Mouse (Mus musculus): ENCODE results near the gene Kif11. TPM values are rescaled to one million over a fixed set of nuclear protein-coding genes. Genes with fewer than 3 reads are reported as not detected.

The Kif11 gene
- polyA plus RNA-seq, 1 experiment from 2014 or later = 8.9 TPM

GRCm38 (mm10) chr19:37443631-37444140 lies 67.5 kb downstream of the Kif11 start:
- Histone ChIP-seq H3K4me3 (ENCODE audit: low read depth, low read length) (no peak overlapping the region), H3K4me1 (replicated peaks; ENCODE audit: control insufficient read depth, insufficient read depth, low read length) (no peaks in the 10 kb centered on the region), H3K27me3 (replicated peaks; ENCODE audit: control insufficient read depth, insufficient read depth, low read length) (peaks cover 36% of the 10 kb centered on the region), H3K27ac (ENCODE audit: low read depth, low read length) (no peak overlapping the region), H3K9me3 (ENCODE audit: control insufficient read depth) (no peaks in the 10 kb centered on the region), H3K9ac (ENCODE audit: low read depth, low read length) (no peak overlapping the region), H3K36me3 (ENCODE audit: control insufficient read depth, insufficient read depth) (no peaks in the 10 kb centered on the region), H3K4me2 (replicated peaks; ENCODE audit: low read depth) (no peak overlapping the region)
- no peak for TF ChIP-seq CTCF (IDR thresholded peaks at IDR 0.05; ENCODE audit: low read depth)
- no peak for ATAC-seq
- WGBS = 37% methylated on average over 4 of the region's 4 CpGs

GRCm38 (mm10) chr19:37448212-37448611 lies 72.0 kb downstream of the Kif11 start:
- no peak overlapping the region for H3K9ac ChIP-seq (ENCODE audit: low read depth, low read length)
- no peak for TF ChIP-seq CTCF (IDR thresholded peaks at IDR 0.05; ENCODE audit: low read depth)
- H3K9me3 ChIP-seq (ENCODE audit: control insufficient read depth) = no peaks in the 10 kb centered on the region
- H3K36me3 ChIP-seq (ENCODE audit: control insufficient read depth, insufficient read depth) = no peaks in the 10 kb centered on the region
- no peak overlapping the region for H3K4me3 ChIP-seq (ENCODE audit: low read depth, low read length)
- H3K4me1 ChIP-seq (replicated peaks; ENCODE audit: control insufficient read depth, insufficient read depth, low read length) = no peaks in the 10 kb centered on the region
- peaks cover 5% of the 10 kb centered on the region; the same call in 1 of the 2 replicates for H3K27me3 ChIP-seq (replicated peaks; ENCODE audit: control insufficient read depth, insufficient read depth, low read length)
- WGBS = 57% methylated on average over 5 of the region's 5 CpGs
- H3K27ac ChIP-seq (ENCODE audit: low read depth, low read length) = no peak overlapping the region
- H3K4me2 ChIP-seq (replicated peaks; ENCODE audit: low read depth) = no peak overlapping the region
- ATAC-seq = no peak

GRCm38 (mm10) chr19:37449246-37449645 lies 73.0 kb downstream of the Kif11 start:
- no peak overlapping the region for H3K9ac ChIP-seq (ENCODE audit: low read depth, low read length)
- 84% methylated on average over 3 of the region's 3 CpGs for WGBS
- TF ChIP-seq CTCF (IDR thresholded peaks at IDR 0.05; ENCODE audit: low read depth) = no peak
- no peak overlapping the region for H3K4me2 ChIP-seq (replicated peaks; ENCODE audit: low read depth)
- no peak overlapping the region for H3K4me3 ChIP-seq (ENCODE audit: low read depth, low read length)
- H3K4me1 ChIP-seq (replicated peaks; ENCODE audit: control insufficient read depth, insufficient read depth, low read length) = no peaks in the 10 kb centered on the region
- H3K27ac ChIP-seq (ENCODE audit: low read depth, low read length) = no peak overlapping the region
- H3K9me3 ChIP-seq (ENCODE audit: control insufficient read depth) = no peaks in the 10 kb centered on the region
- no peaks in the 10 kb centered on the region for H3K27me3 ChIP-seq (replicated peaks; ENCODE audit: control insufficient read depth, insufficient read depth, low read length)
- no peaks in the 10 kb centered on the region for H3K36me3 ChIP-seq (ENCODE audit: control insufficient read depth, insufficient read depth)
- ATAC-seq = no peak

- no peak for TF ChIP-seq CTCF (IDR thresholded peaks at IDR 0.05; ENCODE audit: low read depth)
- no peak overlapping the region for H3K9ac ChIP-seq (ENCODE audit: low read depth, low read length)
- no peaks in the 10 kb centered on the region for H3K4me1 ChIP-seq (replicated peaks; ENCODE audit: control insufficient read depth, insufficient read depth, low read length)
- no peak overlapping the region for H3K27ac ChIP-seq (ENCODE audit: low read depth, low read length)
- no peaks in the 10 kb centered on the region for H3K36me3 ChIP-seq (ENCODE audit: control insufficient read depth, insufficient read depth)
- no peak overlapping the region for H3K4me3 ChIP-seq (ENCODE audit: low read depth, low read length)
- ATAC-seq = no peak
- 67% methylated on average over 2 of the region's 2 CpGs for WGBS
- H3K27me3 ChIP-seq (replicated peaks; ENCODE audit: control insufficient read depth, insufficient read depth, low read length) = no peaks in the 10 kb centered on the region
- no peaks in the 10 kb centered on the region for H3K9me3 ChIP-seq (ENCODE audit: control insufficient read depth)
- no peak overlapping the region for H3K4me2 ChIP-seq (replicated peaks; ENCODE audit: low read depth)
These were observed 79.3 kb downstream of the Kif11 start for GRCm38 (mm10) chr19:37455528-37455927.

- no peak for ATAC-seq
- no peaks in the 10 kb centered on the region for H3K27me3 ChIP-seq (replicated peaks; ENCODE audit: control insufficient read depth, insufficient read depth, low read length)
- H3K4me3 ChIP-seq (ENCODE audit: low read depth, low read length) = no peak overlapping the region
- no peak overlapping the region for H3K4me2 ChIP-seq (replicated peaks; ENCODE audit: low read depth)
- no peaks in the 10 kb centered on the region for H3K9me3 ChIP-seq (ENCODE audit: control insufficient read depth)
- H3K36me3 ChIP-seq (ENCODE audit: control insufficient read depth, insufficient read depth) = no peaks in the 10 kb centered on the region
- H3K27ac ChIP-seq (ENCODE audit: low read depth, low read length) = no peak overlapping the region
- no peak overlapping the region for H3K9ac ChIP-seq (ENCODE audit: low read depth, low read length)
- H3K4me1 ChIP-seq (replicated peaks; ENCODE audit: control insufficient read depth, insufficient read depth, low read length) = no peaks in the 10 kb centered on the region
- 90% methylated on average over 1 of the region's 1 CpGs for WGBS
- TF ChIP-seq CTCF (IDR thresholded peaks at IDR 0.05; ENCODE audit: low read depth) = no peak
These were observed 79.8 kb downstream of the Kif11 start for GRCm38 (mm10) chr19:37455961-37456360.

GRCm38 (mm10) chr19:37458013-37458412 lies 81.8 kb downstream of the Kif11 start:
- 69% methylated on average over 6 of the region's 6 CpGs for WGBS
- no peak for ATAC-seq
- no peak overlapping the region for H3K4me2 ChIP-seq (replicated peaks; ENCODE audit: low read depth)
- no peaks in the 10 kb centered on the region for H3K27me3 ChIP-seq (replicated peaks; ENCODE audit: control insufficient read depth, insufficient read depth, low read length)
- no peak overlapping the region for H3K27ac ChIP-seq (ENCODE audit: low read depth, low read length)
- H3K4me1 ChIP-seq (replicated peaks; ENCODE audit: control insufficient read depth, insufficient read depth, low read length) = no peaks in the 10 kb centered on the region
- no peak overlapping the region for H3K4me3 ChIP-seq (ENCODE audit: low read depth, low read length)
- no peak for TF ChIP-seq CTCF (IDR thresholded peaks at IDR 0.05; ENCODE audit: low read depth)
- H3K9ac ChIP-seq (ENCODE audit: low read depth, low read length) = no peak overlapping the region
- no peaks in the 10 kb centered on the region for H3K9me3 ChIP-seq (ENCODE audit: control insufficient read depth)
- H3K36me3 ChIP-seq (ENCODE audit: control insufficient read depth, insufficient read depth) = no peaks in the 10 kb centered on the region

GRCm38 (mm10) chr19:37466403-37466802 lies 90.2 kb downstream of the Kif11 start:
- Histone ChIP-seq H3K9ac (ENCODE audit: low read depth, low read length) (no peak overlapping the region), H3K27ac (ENCODE audit: low read depth, low read length) (no peak overlapping the region), H3K36me3 (ENCODE audit: control insufficient read depth, insufficient read depth) (no peaks in the 10 kb centered on the region), H3K27me3 (replicated peaks; ENCODE audit: control insufficient read depth, insufficient read depth, low read length) (no peaks in the 10 kb centered on the region), H3K4me3 (ENCODE audit: low read depth, low read length) (no peak overlapping the region), H3K4me1 (replicated peaks; ENCODE audit: control insufficient read depth, insufficient read depth, low read length) (no peaks in the 10 kb centered on the region), H3K4me2 (replicated peaks; ENCODE audit: low read depth) (no peak overlapping the region), H3K9me3 (ENCODE audit: control insufficient read depth) (no peaks in the 10 kb centered on the region)
- no peak for TF ChIP-seq CTCF (IDR thresholded peaks at IDR 0.05; ENCODE audit: low read depth)
- WGBS = 79% methylated on average over 3 of the region's 3 CpGs
- no peak for ATAC-seq
